In the genomic region with DNA sequence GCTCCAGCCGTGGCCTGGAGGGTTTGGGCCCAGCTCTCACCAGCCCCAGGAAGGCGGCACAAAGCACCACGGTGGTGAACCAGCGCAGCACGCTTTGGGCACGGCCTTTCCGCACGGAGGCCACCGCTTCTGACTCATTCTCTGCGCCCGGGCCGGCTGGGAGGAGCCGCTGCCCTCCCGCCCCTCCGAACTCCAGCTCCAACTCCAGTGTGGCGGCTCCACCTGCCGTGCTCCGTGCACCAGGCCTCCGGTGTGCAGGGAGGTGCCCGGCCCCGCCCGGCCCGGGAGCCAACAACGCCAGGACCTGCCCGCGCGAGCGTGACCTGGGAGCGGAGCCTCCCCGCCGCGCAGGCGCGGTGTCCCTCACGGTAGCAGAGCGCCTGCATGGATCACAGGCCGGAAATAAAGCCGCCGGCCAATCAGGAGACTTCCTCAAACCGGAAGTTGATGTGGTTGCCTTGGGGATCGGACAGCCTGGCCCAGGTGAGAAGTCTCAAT, we compare ENCODE assay signal across 8 mouse cellular contexts. TPM values are rescaled to one million over a fixed set of nuclear protein-coding genes. Genes with fewer than 3 reads are reported as not detected.
DNase-seq lines count a peak whose midpoint lies in the region; ATAC-seq lines count a peak whose summit lies in the region.

A gene (minus strand): TSS at position 365 of the 498 bp plus-strand sequence.

- DNase-seq in adrenal gland, adult (ENCODE audit: inconsistent age in 2 of 2, low spot score in 1 of 2): peak; percentile 91 to 96
- DNase-seq in embryo, embryonic 10.5 days (ENCODE audit: low spot score): peak; percentile 95
- peak; percentile 88 for DNase-seq in gastrocnemius, postnatal 14 days
- DNase-seq in left cerebral cortex, postnatal 10 days (ENCODE audit: extremely low spot score in 1 of 2, low spot score in 2 of 2): peak; percentile 78 to 90
- DNase-seq in right cerebral cortex, postnatal 25 days: peak; percentile 86
- DNase-seq in urinary bladder, postnatal 4 days (ENCODE audit: low spot score in 2 of 2): peak; percentile 81

- ATAC-seq in inflammation-experienced regulatory T-cells, adult 6 months: peak; percentile 94
- peak; percentile 95 for ATAC-seq in megakaryocyte-erythroid progenitor cell, adult 5-6 weeks (replicated peaks; ENCODE audit: low FRiP score, low TSS enrichment, poor library complexity, severe bottlenecking)

- intact Hi-C loops in gastrocnemius, postnatal 14 days (cut with DNase I; ENCODE audit: low total_unique reads): no loop called here
- intact Hi-C loops in left cerebral cortex, postnatal 10 days (cut with DNase I): no loop called here

RNA-seq across cellular contexts. Expression of the gene that starts here (rescaled TPM):
- total RNA-seq in gastrocnemius, postnatal 14 days (2021): 1 to 10 TPM; 1.6 to 2.3 TPM
- polyA plus RNA-seq in inflammation-experienced regulatory T-cells, adult 6 months (2017; shearing (Covaris generic)): 1 to 10 TPM in 2 of 3 experiments, under 1 TPM in 1; 0.87 to 3.0 (median 2.2) TPM
- total RNA-seq in left cerebral cortex, postnatal 10 days (2021): 1 to 10 TPM; 7.6 to 8.7 TPM
- total RNA-seq in megakaryocyte-erythroid progenitor cell, adult 5-6 weeks (2014; fragmentation: Nextera tagmentation): 3.9 and 8.7 TPM in 2 replicates
- 3.7 and 5.1 TPM in 2 replicates for total RNA-seq in megakaryocyte-erythroid progenitor cell, adult 5-6 weeks (2017)

Comparison
In these comparisons a context has a peak if more than half of its experiments do, and no peak if none do; other contexts are left out.
1. Peak in every context shown above with its lines: DNase-seq and ATAC-seq.